Mouse (Mus musculus) kidney, embryonic 15.5 days (tissue): ENCODE data around the gene Maml2. TPM values are rescaled to one million over a fixed set of nuclear protein-coding genes. Genes with fewer than 3 reads are reported as not detected.
A peak's percentile ranks its signal among the peaks of the same experiment; 100 is the strongest.

ENCODE experiments used
- ATAC-seq: fragments of 200-750 bp; cut with Nextera tagmentation; replicated peaks from 2 replicates; pipeline ENCODE4 v1.8.0; 2017; ENCODE audit warnings: moderate TSS enrichment; ENCODE audit not compliant: low FRiP score
- H3K27ac ChIP-seq: fragments of 300-500 bp; sonication (generic); 2 replicates; pipeline ENCODE4 v1.5.1; 2015; ENCODE audit warnings: mild to moderate bottlenecking, inconsistent platforms
- H3K27me3 ChIP-seq: fragments of 300-500 bp; sonication (generic); 2 replicates; pipeline ENCODE4 v1.6.1; 2015; ENCODE audit warnings: inconsistent platforms
- H3K36me3 ChIP-seq: fragments of 300-500 bp; sonication (generic); 2 replicates; pipeline ENCODE4 v1.6.1; 2015; ENCODE audit warnings: inconsistent platforms
- H3K4me1 ChIP-seq: fragments of 300-500 bp; sonication (generic); 2 replicates; pipeline ENCODE4 v1.6.1; 2015; ENCODE audit warnings: inconsistent platforms
- H3K4me2 ChIP-seq: fragments of 300-500 bp; sonication (generic); 2 replicates; pipeline ENCODE4 v1.6.1; 2015; ENCODE audit warnings: moderate library complexity, mild to moderate bottlenecking, inconsistent platforms
- H3K4me3 ChIP-seq: fragments of 300-500 bp; sonication (generic); replicated peaks from 2 replicates; pipeline ENCODE4 v1.5.1; 2015; ENCODE audit warnings: mild to moderate bottlenecking, inconsistent platforms
- H3K9ac ChIP-seq: fragments of 300-500 bp; sonication (generic); 2 replicates; pipeline ENCODE4 v1.6.1; 2015; ENCODE audit warnings: mild to moderate bottlenecking, inconsistent platforms
- H3K9me3 ChIP-seq: fragments of 300-500 bp; sonication (generic); replicated peaks from 2 replicates; pipeline ENCODE4 v1.6.1; 2016; ENCODE audit warnings: inconsistent platforms
- WGBS: fragments of 180-500 bp; shearing (Covaris S2); methylation state at CpG from one replicate; pipeline ENCODE4 v1.1.7; 2015; ENCODE audit warnings: mixed read lengths; 5-methylcytosine and 5-hydroxymethylcytosine counted together
- polyA plus RNA-seq: library from polyadenylated mRNA; unstranded; fragments of >200 nt; fragmentation: Nextera tagmentation; extraction: Ambion mirVana; gene quantifications from 2 replicates; pipeline ENCODE4 v1.2.1, GENCODE M21; 2015

Maml2 gene
- polyA plus RNA-seq, 1 experiment from 2014 or later, result 10.5 TPM

GRCm38 (mm10) chr9:13485914-13486313 is 188.2 kb downstream of the Maml2 start:
- Histone ChIP-seq H3K27ac (no peak overlapping the region), H3K4me3 (no peak overlapping the region), H3K4me1 (peaks cover 28% of the 10 kb centered on the region), H3K9me3 (no peaks in the 10 kb centered on the region), H3K36me3 (no peaks in the 10 kb centered on the region), H3K27me3 (no peaks in the 10 kb centered on the region), H3K4me2 (no peak overlapping the region), H3K9ac (no peak overlapping the region)
- no peak for ATAC-seq
- 57% methylated on average over 1 of the region's 1 CpGs for WGBS

GRCm38 (mm10) chr9:13491107-13491506 is 193.3 kb downstream of the Maml2 start:
- ATAC-seq, result no peak
- 48% methylated on average over 1 of the region's 1 CpGs for WGBS
- Histone ChIP-seq H3K4me2 (no peak overlapping the region), H3K9me3 (no peaks in the 10 kb centered on the region), H3K4me1 (peaks cover 6% of the 10 kb centered on the region), H3K4me3 (no peak overlapping the region), H3K27me3 (no peaks in the 10 kb centered on the region), H3K36me3 (no peaks in the 10 kb centered on the region), H3K9ac (no peak overlapping the region), H3K27ac (no peak overlapping the region)

GRCm38 (mm10) chr9:13491854-13492620 is 194.3 kb downstream of the Maml2 start:
- Histone ChIP-seq H3K4me3 (no peak overlapping the region), H3K4me1 (peaks cover 9% of the 10 kb centered on the region), H3K9me3 (no peaks in the 10 kb centered on the region), H3K36me3 (no peaks in the 10 kb centered on the region), H3K9ac (no peak overlapping the region), H3K27me3 (no peaks in the 10 kb centered on the region), H3K4me2 (no peak overlapping the region), H3K27ac (no peak overlapping the region)
- no peak for ATAC-seq
- WGBS, result 63% methylated on average over 9 of the region's 9 CpGs

- Histone ChIP-seq H3K27me3 (no peaks in the 10 kb centered on the region), H3K36me3 (no peaks in the 10 kb centered on the region), H3K9me3 (no peaks in the 10 kb centered on the region), H3K27ac (no peak overlapping the region), H3K4me2 (no peak overlapping the region), H3K4me1 (peaks cover 14% of the 10 kb centered on the region), H3K9ac (no peak overlapping the region), H3K4me3 (no peak overlapping the region)
- no peak for ATAC-seq
- 63% methylated on average over 2 of the region's 2 CpGs for WGBS
These were observed 195.1 kb downstream of the Maml2 start for GRCm38 (mm10) chr9:13492807-13493206.

GRCm38 (mm10) chr9:13493746-13494145 is 196.0 kb downstream of the Maml2 start:
- H3K9ac ChIP-seq, result no peak overlapping the region
- peaks cover 21% of the 10 kb centered on the region for H3K4me1 ChIP-seq
- no peak overlapping the region for H3K27ac ChIP-seq
- H3K4me2 ChIP-seq, result no peak overlapping the region
- H3K4me3 ChIP-seq, result no peak overlapping the region
- no peaks in the 10 kb centered on the region for H3K27me3 ChIP-seq
- H3K36me3 ChIP-seq, result no peaks in the 10 kb centered on the region
- WGBS, result 89% methylated on average over 2 of the region's 2 CpGs
- no peak for ATAC-seq
- no peaks in the 10 kb centered on the region for H3K9me3 ChIP-seq

DNA sequence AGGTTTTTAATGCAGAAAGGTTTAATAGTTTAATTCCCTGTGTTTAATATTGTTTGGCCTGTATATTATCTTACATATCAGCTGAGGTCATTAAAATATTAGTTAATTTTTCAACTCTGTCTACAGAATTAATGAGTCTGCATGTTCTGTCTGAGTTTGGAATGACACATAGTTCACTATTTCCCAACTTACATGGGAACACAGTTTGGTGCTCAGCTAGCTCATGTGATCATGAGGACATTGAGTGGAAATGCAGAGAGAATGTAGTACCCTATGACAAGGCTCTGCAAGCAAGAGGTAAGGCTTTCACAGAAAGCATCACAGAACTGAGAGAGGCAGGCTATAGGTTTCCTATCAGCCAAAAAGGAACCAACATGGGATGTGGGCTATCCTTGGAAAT is 197.8 kb downstream of the Maml2 start:
- H3K4me2 ChIP-seq, result no peak overlapping the region
- no peaks in the 10 kb centered on the region for H3K36me3 ChIP-seq
- ATAC-seq, result no peak
- no peak overlapping the region for H3K9ac ChIP-seq
- no peak overlapping the region for H3K27ac ChIP-seq
- H3K4me1 ChIP-seq, result peaks cover 21% of the 10 kb centered on the region
- no peaks in the 10 kb centered on the region for H3K27me3 ChIP-seq
- H3K4me3 ChIP-seq, result no peak overlapping the region
- no peaks in the 10 kb centered on the region for H3K9me3 ChIP-seq

DNA sequence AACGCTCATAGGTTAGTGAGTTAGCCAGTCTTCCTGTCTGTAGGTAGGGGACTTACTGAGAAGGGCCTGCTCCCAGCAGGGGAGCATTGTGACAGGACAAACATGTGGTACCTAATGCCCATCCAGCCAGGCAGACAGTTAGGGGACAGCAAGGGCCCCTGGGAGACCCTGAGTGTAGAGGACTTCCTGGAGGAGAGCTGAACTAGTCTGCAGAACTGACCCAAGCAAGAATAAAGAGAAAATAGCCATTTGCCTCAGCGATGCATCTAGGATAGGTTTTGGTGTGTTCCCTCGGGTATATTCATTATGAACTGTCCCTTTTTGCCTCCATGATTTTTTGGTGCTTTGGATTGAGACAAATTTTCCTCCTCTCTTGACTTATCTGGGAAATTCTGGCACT is 199.3 kb downstream of the Maml2 start:
- Histone ChIP-seq H3K9me3 (no peaks in the 10 kb centered on the region), H3K36me3 (no peaks in the 10 kb centered on the region), H3K4me2 (no peak overlapping the region), H3K27ac (peak overlapping the region; percentile 76), H3K27me3 (no peaks in the 10 kb centered on the region), H3K9ac (no peak overlapping the region), H3K4me1 (peaks cover 15% of the 10 kb centered on the region), H3K4me3 (no peak overlapping the region)
- ATAC-seq, result no peak
- 70% methylated on average over 3 of the region's 3 CpGs for WGBS

DNA sequence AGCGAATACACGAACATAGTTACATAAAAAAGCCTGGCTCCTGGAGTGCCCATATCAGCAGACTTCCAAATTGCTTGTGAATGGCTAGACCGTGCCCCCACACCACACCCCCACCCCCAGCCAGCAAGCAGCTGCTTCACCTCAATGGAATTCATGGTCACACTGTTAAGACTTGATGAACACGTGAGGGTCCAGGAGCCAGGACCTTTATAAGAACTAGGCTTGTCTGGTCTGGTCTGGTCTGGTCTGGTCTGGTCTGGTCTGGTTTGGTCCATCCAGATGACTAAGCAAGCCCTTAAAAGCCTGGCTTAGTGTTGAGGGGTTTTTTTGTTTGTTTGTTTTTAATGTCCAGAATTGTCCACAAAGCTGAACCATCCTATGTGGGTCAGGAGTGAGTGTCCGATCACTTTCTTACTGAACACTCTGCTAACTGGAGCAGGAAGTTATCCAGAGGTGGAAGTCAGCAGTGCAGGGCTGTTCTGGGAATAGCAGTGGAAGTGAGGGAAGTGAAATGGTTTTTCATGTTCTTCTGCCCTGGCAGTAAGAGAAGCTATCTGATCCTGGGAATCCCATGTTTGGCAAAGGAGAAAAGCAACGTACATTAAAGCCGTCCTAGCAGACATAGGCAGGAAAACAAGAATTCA is 200.1 kb downstream of the Maml2 start:
- no peaks in the 10 kb centered on the region for H3K36me3 ChIP-seq
- peak overlapping the region; percentile 76 for H3K27ac ChIP-seq
- H3K4me2 ChIP-seq, result no peak overlapping the region
- H3K27me3 ChIP-seq, result no peaks in the 10 kb centered on the region
- peak; percentile 89 for ATAC-seq
- H3K9me3 ChIP-seq, result no peaks in the 10 kb centered on the region
- no peak overlapping the region for H3K9ac ChIP-seq
- H3K4me3 ChIP-seq, result no peak overlapping the region
- 50% methylated on average over 7 of the region's 7 CpGs for WGBS
- H3K4me1 ChIP-seq, result peaks cover 18% of the 10 kb centered on the region

DNA sequence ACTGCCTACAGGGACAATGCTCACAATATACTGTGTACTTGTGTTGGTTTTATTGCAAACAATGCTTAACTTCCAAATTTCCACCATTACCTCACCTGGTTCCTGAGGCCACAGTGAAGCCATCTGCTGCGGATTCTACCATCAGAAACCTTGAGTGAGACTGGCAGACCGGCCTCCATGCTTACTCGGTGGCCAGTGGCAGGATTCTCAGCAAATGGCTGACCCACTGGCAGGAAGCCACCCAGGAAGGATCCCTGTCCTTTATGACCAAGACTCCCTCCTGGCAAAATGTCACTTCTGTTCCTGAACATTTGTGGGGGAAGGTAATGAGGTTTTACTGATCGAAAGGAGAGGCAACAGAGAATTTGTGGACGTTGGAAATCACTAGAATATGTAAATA is 202.3 kb downstream of the Maml2 start:
- Histone ChIP-seq H3K36me3 (no peaks in the 10 kb centered on the region), H3K4me2 (no peak overlapping the region), H3K4me3 (no peak overlapping the region), H3K27me3 (no peaks in the 10 kb centered on the region), H3K9ac (no peak overlapping the region), H3K4me1 (peaks cover 20% of the 10 kb centered on the region), H3K9me3 (no peaks in the 10 kb centered on the region), H3K27ac (no peak overlapping the region)
- WGBS, result 79% methylated on average over 5 of the region's 5 CpGs
- no peak for ATAC-seq

DNA sequence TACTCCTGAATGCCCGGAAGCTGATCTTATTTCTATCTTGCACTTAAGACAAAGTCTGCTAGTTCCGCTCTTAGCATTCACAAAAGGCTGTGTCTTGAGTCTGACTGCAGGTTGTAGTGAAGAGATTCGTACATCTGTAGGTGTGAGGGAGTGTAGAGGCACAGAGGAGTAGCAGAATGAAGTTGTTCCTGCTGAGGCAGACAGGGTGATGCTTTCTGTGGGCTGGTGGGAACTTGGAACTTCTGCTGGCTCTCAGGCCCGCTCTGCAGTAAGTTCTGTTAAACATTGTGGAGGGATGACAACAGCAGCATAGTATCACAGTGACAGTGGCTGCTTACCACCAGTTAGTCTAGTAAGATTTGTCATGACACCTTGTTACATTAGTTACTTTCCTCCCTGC is 207.3 kb downstream of the Maml2 start:
- H3K27ac ChIP-seq, result no peak overlapping the region
- no peaks in the 10 kb centered on the region for H3K27me3 ChIP-seq
- no peaks in the 10 kb centered on the region for H3K36me3 ChIP-seq
- H3K4me1 ChIP-seq, result peaks cover 45% of the 10 kb centered on the region
- WGBS, result 81% methylated on average over 4 of the region's 4 CpGs
- H3K4me2 ChIP-seq, result no peak overlapping the region
- no peak for ATAC-seq
- no peak overlapping the region for H3K9ac ChIP-seq
- no peaks in the 10 kb centered on the region for H3K9me3 ChIP-seq
- no peak overlapping the region for H3K4me3 ChIP-seq

DNA sequence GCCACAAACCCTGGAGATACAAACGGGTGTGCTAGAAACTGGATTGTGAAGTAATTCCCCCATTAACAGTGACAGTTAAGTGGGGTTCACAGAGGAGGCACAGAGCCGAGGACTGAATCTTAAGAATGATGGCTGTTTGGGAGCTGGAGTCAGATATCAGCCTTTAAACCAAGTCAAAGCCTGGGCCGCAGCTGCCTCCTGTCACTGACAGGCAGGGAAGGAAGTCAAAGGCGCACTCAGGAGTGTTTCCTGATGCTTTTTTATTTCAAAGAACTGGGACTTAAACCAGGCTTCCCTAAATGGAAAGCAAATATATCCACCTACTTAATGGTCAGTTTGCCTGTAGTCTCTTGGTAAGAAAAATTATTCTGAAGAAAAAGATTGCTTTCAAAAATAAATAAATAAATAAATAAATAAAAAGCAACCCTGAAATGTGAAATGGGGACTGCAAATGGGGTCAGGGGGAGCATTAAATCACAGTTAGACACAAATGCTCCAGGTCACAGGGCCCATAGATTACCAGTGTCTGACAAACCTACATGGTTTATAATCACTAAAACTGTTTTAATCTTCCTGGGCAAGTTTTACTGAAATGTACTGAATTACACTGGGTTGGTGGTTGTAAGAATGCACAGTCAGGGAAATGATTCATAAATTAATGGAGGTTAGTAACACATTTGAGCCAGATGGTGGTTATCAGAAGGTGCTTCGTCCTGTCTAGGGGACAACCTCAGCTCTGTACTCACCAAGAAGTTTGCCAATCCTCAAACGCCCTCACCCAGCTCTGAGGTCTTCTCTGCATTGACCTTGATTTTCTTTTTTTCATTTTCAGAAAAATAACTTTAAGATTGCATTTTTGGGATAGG is 209.4 kb downstream of the Maml2 start:
- WGBS, result 27% methylated on average over 6 of the region's 6 CpGs
- peaks cover 47% of the 10 kb centered on the region for H3K4me1 ChIP-seq
- H3K4me3 ChIP-seq, result no peak overlapping the region
- peak; percentile 62 for ATAC-seq
- H3K4me2 ChIP-seq, result no peak overlapping the region
- no peaks in the 10 kb centered on the region for H3K9me3 ChIP-seq
- no peaks in the 10 kb centered on the region for H3K36me3 ChIP-seq
- no peak overlapping the region for H3K9ac ChIP-seq
- H3K27me3 ChIP-seq, result no peaks in the 10 kb centered on the region
- peak overlapping the region; percentile 70 for H3K27ac ChIP-seq

DNA sequence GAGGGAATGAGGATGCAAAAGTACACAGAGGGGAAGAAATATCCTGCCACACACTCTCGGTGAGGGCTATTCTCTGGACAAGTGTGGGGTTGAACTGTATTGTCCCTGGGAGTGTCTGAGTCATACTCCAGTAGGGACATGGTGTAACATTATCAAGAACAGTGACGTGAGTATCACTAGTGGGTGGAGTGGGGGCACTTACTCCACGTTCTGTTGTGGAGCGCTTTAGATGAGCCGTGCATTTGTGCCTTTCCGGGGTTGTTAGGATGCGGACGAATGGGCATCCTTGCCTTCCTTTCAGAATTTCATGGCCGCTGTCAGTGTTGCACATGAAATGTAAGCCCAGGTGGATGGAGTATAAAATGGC is 210.0 kb downstream of the Maml2 start:
- Histone ChIP-seq H3K27ac (peak overlapping the region; percentile 70), H3K27me3 (no peaks in the 10 kb centered on the region), H3K36me3 (no peaks in the 10 kb centered on the region), H3K9ac (no peak overlapping the region), H3K4me2 (no peak overlapping the region), H3K4me1 (peaks cover 45% of the 10 kb centered on the region), H3K4me3 (no peak overlapping the region), H3K9me3 (no peaks in the 10 kb centered on the region)
- 72% methylated on average over 9 of the region's 9 CpGs for WGBS
- ATAC-seq, result no peak
